Mouse (Mus musculus): ENCODE measurements around the gene Itpr3. TPM values are rescaled to one million over a fixed set of nuclear protein-coding genes. Genes with fewer than 3 reads are reported as not detected.

The Itpr3 gene
- polyA plus RNA-seq (2012; rRNA removed) = 10.6 and 15.3 TPM in 2 replicates

- no peak for DNase-seq (ENCODE audit: low read depth)
Observed at GRCm38 (mm10) chr17:27056812-27057516, at the start of gene Itpr3. Itpr3 (plus strand) TSS chr17:27057304.

- no peak for DNase-seq (ENCODE audit: low read depth)
Observed at GRCm38 (mm10) chr17:27008277-27008676, 48.8 kb upstream of the Itpr3 start.

GRCm38 (mm10) chr17:27011167-27011566 is 45.9 kb upstream of the Itpr3 start:
- DNase-seq (ENCODE audit: low read depth) = no peak

- DNase-seq (ENCODE audit: low read depth) = no peak
Observed at GRCm38 (mm10) chr17:27011998-27012672, 45.0 kb upstream of the Itpr3 start.

GRCm38 (mm10) chr17:27012909-27013308 is 44.2 kb upstream of the Itpr3 start:
- DNase-seq (ENCODE audit: low read depth) = no peak

- no peak for DNase-seq (ENCODE audit: low read depth)
Observed at GRCm38 (mm10) chr17:27017564-27018499, 39.3 kb upstream of the Itpr3 start.

GRCm38 (mm10) chr17:27018555-27019196 is 38.4 kb upstream of the Itpr3 start:
- DNase-seq (ENCODE audit: low read depth) = no peak

- DNase-seq (ENCODE audit: low read depth) = no peak
Observed at GRCm38 (mm10) chr17:27021076-27021475, 36.0 kb upstream of the Itpr3 start.

- DNase-seq (ENCODE audit: low read depth) = no peak
Observed at GRCm38 (mm10) chr17:27021736-27022135, 35.4 kb upstream of the Itpr3 start.

- DNase-seq (ENCODE audit: low read depth) = no peak
Observed at GRCm38 (mm10) chr17:27023342-27023741, 33.8 kb upstream of the Itpr3 start.

- DNase-seq (ENCODE audit: low read depth) = no peak
Observed at GRCm38 (mm10) chr17:27025326-27025902, 31.7 kb upstream of the Itpr3 start.

- DNase-seq (ENCODE audit: low read depth) = no peak
Observed at GRCm38 (mm10) chr17:27025951-27026350, 31.2 kb upstream of the Itpr3 start.

GRCm38 (mm10) chr17:27027460-27028283 is 29.4 kb upstream of the Itpr3 start:
- DNase-seq (ENCODE audit: low read depth) = no peak

- no peak for DNase-seq (ENCODE audit: low read depth)
Observed at GRCm38 (mm10) chr17:27028284-27028795, 28.8 kb upstream of the Itpr3 start.

- no peak for DNase-seq (ENCODE audit: low read depth)
Observed at GRCm38 (mm10) chr17:27028909-27029308, 28.2 kb upstream of the Itpr3 start, which contains the start of gene Bak1. Bak1 (minus strand) TSS chr17:27029009.

- no peak for DNase-seq (ENCODE audit: low read depth)
Observed at GRCm38 (mm10) chr17:27029431-27029830, 27.7 kb upstream of the Itpr3 start.

- no peak for DNase-seq (ENCODE audit: low read depth)
Observed at GRCm38 (mm10) chr17:27030896-27031295, 26.2 kb upstream of the Itpr3 start.

GRCm38 (mm10) chr17:27032328-27032727 is 24.8 kb upstream of the Itpr3 start:
- DNase-seq (ENCODE audit: low read depth) = no peak

GRCm38 (mm10) chr17:27032869-27033268 is 24.2 kb upstream of the Itpr3 start:
- no peak for DNase-seq (ENCODE audit: low read depth)

- DNase-seq (ENCODE audit: low read depth) = no peak
Observed at GRCm38 (mm10) chr17:27036465-27036864, 20.6 kb upstream of the Itpr3 start.
